Mouse (Mus musculus): ENCODE data around the gene Igf1. TPM values are rescaled to one million over a fixed set of nuclear protein-coding genes. Genes with fewer than 3 reads are reported as not detected.

The Igf1 gene
- polyA plus RNA-seq (2012; rRNA removed; ENCODE audit: low replicate concordance) = 189 and 202 TPM in 2 replicates

DNA sequence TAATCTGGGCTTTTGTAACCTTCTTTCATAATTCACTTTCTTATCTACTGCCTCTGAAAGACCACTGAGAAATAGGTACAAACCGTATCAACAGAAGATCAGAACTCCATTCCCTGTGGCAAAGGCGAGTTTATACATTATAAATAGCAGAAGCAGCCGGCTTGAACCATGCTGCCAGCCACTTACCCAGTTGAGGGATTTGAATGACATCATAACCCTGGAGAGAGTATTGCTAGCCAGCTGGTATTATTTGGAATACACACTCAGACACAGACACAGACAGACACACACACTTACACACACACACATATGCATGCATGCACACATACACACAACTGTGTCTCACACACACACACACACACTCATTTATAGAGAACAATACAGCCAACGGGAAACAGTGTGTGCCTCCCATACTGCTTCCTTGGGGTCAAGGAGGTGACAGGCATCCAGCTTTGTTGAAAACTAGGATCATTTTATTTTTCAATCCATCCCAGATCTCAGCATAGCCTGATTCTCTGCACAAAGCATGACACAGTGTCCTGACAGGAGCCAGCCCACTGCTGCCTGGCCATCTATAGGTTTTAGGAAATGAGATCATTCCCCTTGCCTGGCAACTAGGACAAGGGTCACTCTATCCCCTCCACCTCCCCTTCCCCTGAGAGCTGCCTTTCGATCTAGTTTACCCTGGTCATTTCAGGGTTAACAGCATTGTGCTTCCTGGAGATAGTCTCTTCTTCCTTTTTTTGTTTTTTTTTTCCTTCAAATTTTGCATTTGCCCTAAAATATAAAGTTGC is at the start of gene Igf1:
Gene Igf1 (plus strand): TSS at position 253 of the 794 bp plus-strand sequence.

Other genes with a start within 250 kb of the Igf1 start
- not detected in 2 replicates for gene Pmch, start 232.8 kb downstream of the Igf1 start, polyA plus RNA-seq (2012; rRNA removed; ENCODE audit: low replicate concordance)